Mouse (Mus musculus) lung, postnatal 0 days (tissue): ENCODE results near the gene Ptpn12.

Source experiments
- CTCF ChIP-seq: IDR thresholded peaks from 2 replicates; pipeline ENCODE4 v1.5.1; 2016; ENCODE audit warnings: antibody characterized with exemption, mild to moderate bottlenecking
- EP300 ChIP-seq: IDR thresholded peaks from 2 replicates; pipeline ENCODE4 v1.6.1; 2016; ENCODE audit warnings: antibody characterized with exemption, mild to moderate bottlenecking, control low read depth

DNA sequence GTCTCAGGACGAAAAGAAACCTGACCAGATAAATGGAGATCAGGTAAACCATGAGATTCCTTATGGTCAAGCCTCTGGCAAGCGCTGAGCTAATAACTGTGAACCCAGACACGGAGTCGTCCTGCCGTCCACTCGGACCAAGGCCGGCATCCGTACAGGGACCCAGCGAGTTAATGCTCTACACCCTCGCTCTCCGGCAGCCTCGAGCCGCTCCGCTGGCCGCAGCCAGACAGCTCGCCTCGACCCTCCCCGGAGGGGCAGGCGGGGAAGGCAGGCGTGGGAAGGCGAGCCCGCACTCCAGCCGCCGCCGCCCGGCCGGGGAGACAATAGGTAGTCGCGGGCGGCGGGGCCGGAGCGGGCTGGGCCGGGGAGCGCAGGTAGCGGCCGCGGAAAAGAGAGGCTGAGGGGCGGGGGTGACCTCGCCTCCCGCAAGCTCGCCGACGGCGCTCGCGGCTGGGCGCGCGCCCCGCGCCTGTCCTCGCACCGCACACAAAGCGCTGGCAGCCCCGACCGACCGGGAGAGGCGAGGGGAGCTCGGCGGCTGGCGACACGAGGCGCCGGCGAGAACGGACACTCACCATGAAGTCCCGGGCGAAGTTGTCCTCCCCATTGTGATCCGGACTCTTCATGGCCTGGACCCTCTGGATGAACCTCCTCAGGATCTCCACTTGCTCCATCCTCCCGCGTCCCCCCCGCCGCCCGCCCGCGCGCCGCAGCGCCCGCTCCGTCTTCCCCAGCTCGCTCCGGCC is 466 bp downstream of the Ptpn12 start:
- no peak for TF ChIP-seq CTCF
- TF ChIP-seq EP300: no peak
